Mouse (Mus musculus): ENCODE results near the gene Dgcr6.

The Dgcr6 gene

GRCm38 (mm10) chr16:18072089-18072488 lies 19.4 kb downstream of the Dgcr6 start:
- DNase-seq, result no peak

GRCm38 (mm10) chr16:18073259-18073962 lies 20.8 kb downstream of the Dgcr6 start:
- DNase-seq, result no peak

GRCm38 (mm10) chr16:18074611-18075010 lies 22.0 kb downstream of the Dgcr6 start:
- no peak for DNase-seq

- no peak for DNase-seq
These were observed 22.5 kb downstream of the Dgcr6 start for GRCm38 (mm10) chr16:18075201-18075600.

- no peak for DNase-seq
These were observed 25.8 kb downstream of the Dgcr6 start for GRCm38 (mm10) chr16:18078314-18079015.

- DNase-seq, result no peak
These were observed 26.6 kb downstream of the Dgcr6 start for GRCm38 (mm10) chr16:18079300-18079699.

GRCm38 (mm10) chr16:18080171-18080570 lies 27.5 kb downstream of the Dgcr6 start:
- DNase-seq, result no peak

GRCm38 (mm10) chr16:18081149-18081827 lies 28.6 kb downstream of the Dgcr6 start:
- DNase-seq, result no peak

- no peak for DNase-seq
These were observed 29.6 kb downstream of the Dgcr6 start for GRCm38 (mm10) chr16:18082291-18082690.

GRCm38 (mm10) chr16:18083231-18083951 lies 30.7 kb downstream of the Dgcr6 start:
- peak; percentile 46 to 64 for DNase-seq

GRCm38 (mm10) chr16:18084262-18084661 lies 31.6 kb downstream of the Dgcr6 start:
- DNase-seq, result no peak

GRCm38 (mm10) chr16:18087101-18087500 lies 34.4 kb downstream of the Dgcr6 start:
- DNase-seq, result peak in 1 of 2 experiments; percentile 39

- DNase-seq, result no peak
These were observed 43.7 kb downstream of the Dgcr6 start for GRCm38 (mm10) chr16:18096348-18096747.

- DNase-seq, result no peak
These were observed 50.2 kb downstream of the Dgcr6 start for GRCm38 (mm10) chr16:18102816-18103215.

GRCm38 (mm10) chr16:18103366-18103765 lies 50.7 kb downstream of the Dgcr6 start:
- DNase-seq, result no peak

GRCm38 (mm10) chr16:18103808-18104207 lies 51.1 kb downstream of the Dgcr6 start:
- no peak for DNase-seq

- DNase-seq, result peak; percentile 91
These were observed 55.7 kb downstream of the Dgcr6 start for GRCm38 (mm10) chr16:18108221-18108966.

- DNase-seq, result no peak
These were observed 58.4 kb downstream of the Dgcr6 start for GRCm38 (mm10) chr16:18111042-18111441.

GRCm38 (mm10) chr16:18116467-18116866 lies 63.8 kb downstream of the Dgcr6 start:
- DNase-seq, result peak in 1 of 2 experiments; percentile 1

GRCm38 (mm10) chr16:18118285-18118684 lies 65.6 kb downstream of the Dgcr6 start:
- DNase-seq, result no peak

- DNase-seq, result peak; percentile 80 to 88
These were observed 66.5 kb downstream of the Dgcr6 start for GRCm38 (mm10) chr16:18119031-18119730.

Data from cerebellum, adult 18-20 months (tissue).